Mouse (Mus musculus) midbrain, embryonic 13.5 days (tissue): ENCODE results near the gene Clasp2. TPM values are rescaled to one million over a fixed set of nuclear protein-coding genes. Genes with fewer than 3 reads are reported as not detected.

Experiments used
- ATAC-seq: fragments of 200-750 bp; cut with Nextera tagmentation; 2 replicates; pipeline ENCODE4 v1.8.0; 2017; ENCODE audit warnings: mild to moderate bottlenecking, moderate TSS enrichment, moderate library complexity
- H3K27ac ChIP-seq: fragments of 300-500 bp; sonication (generic); 2 replicates; pipeline ENCODE4 v1.5.1; 2015; ENCODE audit warnings: inconsistent platforms, mild to moderate bottlenecking, moderate library complexity
- H3K27me3 ChIP-seq: fragments of 300-500 bp; sonication (generic); 2 replicates; pipeline ENCODE4 v1.6.1; 2015; ENCODE audit warnings: mild to moderate bottlenecking, inconsistent platforms
- H3K36me3 ChIP-seq: fragments of 300-500 bp; sonication (generic); 2 replicates; pipeline ENCODE4 v1.6.1; 2015; ENCODE audit warnings: mild to moderate bottlenecking, inconsistent platforms
- H3K4me1 ChIP-seq: fragments of 300-500 bp; sonication (generic); replicated peaks from 2 replicates; pipeline ENCODE4 v1.6.1; 2015; ENCODE audit warnings: inconsistent platforms
- H3K4me2 ChIP-seq: fragments of 300-500 bp; sonication (generic); replicated peaks from 2 replicates; pipeline ENCODE4 v1.6.1; 2015; ENCODE audit warnings: moderate library complexity, mild to moderate bottlenecking, inconsistent platforms
- H3K4me3 ChIP-seq: fragments of 300-500 bp; sonication (generic); replicated peaks from 2 replicates; pipeline ENCODE4 v1.5.1; 2015; ENCODE audit warnings: mild to moderate bottlenecking, inconsistent platforms
- H3K9ac ChIP-seq: fragments of 300-500 bp; sonication (generic); replicated peaks from 2 replicates; pipeline ENCODE4 v1.6.1; 2015; ENCODE audit warnings: mild to moderate bottlenecking, inconsistent platforms
- H3K9me3 ChIP-seq: fragments of 300-500 bp; sonication (generic); 2 replicates; pipeline ENCODE4 v1.6.1; 2016; ENCODE audit warnings: mild to moderate bottlenecking, inconsistent platforms
- WGBS: fragments of 180-500 bp; shearing (Covaris S2); methylation state at CpG from one replicate; pipeline ENCODE4 v1.1.7; 2015; 5-methylcytosine and 5-hydroxymethylcytosine counted together
- polyA plus RNA-seq: library from polyadenylated mRNA; unstranded; fragments of >200 nt; fragmentation: Nextera tagmentation; extraction: Ambion mirVana; gene quantifications from 2 replicates; pipeline ENCODE4 v1.2.1, GENCODE M21; 2015

The Clasp2 gene
- polyA plus RNA-seq, 1 experiment from 2014 or later, result 108 TPM

DNA sequence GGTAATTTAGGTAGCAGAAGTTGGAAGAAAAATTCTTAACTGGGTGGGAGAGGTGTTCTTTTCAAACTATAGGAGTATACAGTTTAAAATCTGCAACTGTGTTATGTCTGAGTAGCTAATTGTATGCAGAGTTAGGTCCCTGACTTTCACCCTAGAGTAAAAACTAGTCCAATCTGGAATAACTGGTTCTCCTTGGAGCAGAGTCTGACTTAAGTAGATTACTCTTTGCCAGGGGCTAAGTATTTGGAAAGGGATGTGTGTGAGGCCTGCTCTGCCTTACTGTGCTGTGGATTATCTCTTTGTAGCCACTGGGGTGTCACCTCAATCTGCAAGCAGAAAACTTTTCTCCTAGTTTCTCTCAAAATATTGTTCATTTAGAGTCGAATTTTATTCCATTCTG lies 205.9 kb downstream of the Clasp2 start:
- WGBS, result 93% methylated on average over 1 of the region's 1 CpGs
- H3K4me2 ChIP-seq, result no peak overlapping the region

GRCm38 (mm10) chr9:113957777-113958176 lies 216.5 kb downstream of the Clasp2 start:
- Histone ChIP-seq H3K4me1 (no peaks in the 10 kb centered on the region), H3K9me3 (no peaks in the 10 kb centered on the region), H3K4me3 (no peak overlapping the region), H3K9ac (no peak overlapping the region), H3K27ac (no peak overlapping the region), H3K36me3 (peaks cover 66% of the 10 kb centered on the region), H3K27me3 (no peaks in the 10 kb centered on the region), H3K4me2 (no peak overlapping the region)
- WGBS, result 97% methylated on average over 4 of the region's 4 CpGs
- no peak for ATAC-seq

More for the DNA sequence above, 205.9 kb downstream of the Clasp2 start:
- H3K27ac ChIP-seq, result no peak overlapping the region
- no peaks in the 10 kb centered on the region for H3K9me3 ChIP-seq
- no peak for ATAC-seq
- H3K27me3 ChIP-seq, result no peaks in the 10 kb centered on the region
- H3K9ac ChIP-seq, result no peak overlapping the region
- H3K4me3 ChIP-seq, result no peak overlapping the region
- H3K4me1 ChIP-seq, result no peaks in the 10 kb centered on the region
- peaks cover 38% of the 10 kb centered on the region for H3K36me3 ChIP-seq

GRCm38 (mm10) chr9:113963718-113964117 lies 222.4 kb downstream of the Clasp2 start:
- ATAC-seq, result no peak
- H3K4me3 ChIP-seq, result no peak overlapping the region
- H3K4me1 ChIP-seq, result no peaks in the 10 kb centered on the region
- H3K4me2 ChIP-seq, result no peak overlapping the region
- no peak overlapping the region for H3K27ac ChIP-seq
- H3K36me3 ChIP-seq, result peaks cover 90% of the 10 kb centered on the region
- no peak overlapping the region for H3K9ac ChIP-seq
- H3K27me3 ChIP-seq, result no peaks in the 10 kb centered on the region
- H3K9me3 ChIP-seq, result no peaks in the 10 kb centered on the region

DNA sequence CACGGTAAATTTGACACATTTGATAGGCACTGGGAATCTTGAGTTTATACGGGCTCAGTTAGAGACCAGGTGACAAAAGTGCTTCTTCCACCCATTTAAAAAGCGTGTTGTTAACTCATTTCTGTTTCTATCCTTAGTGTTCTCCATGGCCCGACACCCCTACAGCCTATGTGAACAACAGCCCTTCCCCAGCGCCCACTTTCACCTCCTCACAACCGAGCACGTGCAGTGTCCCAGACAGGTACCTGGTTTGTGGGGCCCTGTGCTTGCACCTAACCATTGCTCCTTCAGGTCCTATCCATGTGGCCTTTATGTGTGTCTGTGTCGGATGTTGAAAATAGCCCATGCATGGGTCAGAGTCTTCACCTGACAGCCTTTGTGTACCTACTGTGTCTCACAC lies 223.1 kb downstream of the Clasp2 start:
- H3K4me2 ChIP-seq, result no peak overlapping the region
- ATAC-seq, result no peak
- 97% methylated on average over 8 of the region's 8 CpGs for WGBS
- H3K4me3 ChIP-seq, result no peak overlapping the region
- H3K9ac ChIP-seq, result no peak overlapping the region
- no peak overlapping the region for H3K27ac ChIP-seq
- no peaks in the 10 kb centered on the region for H3K27me3 ChIP-seq
- no peaks in the 10 kb centered on the region for H3K9me3 ChIP-seq
- peaks cover 90% of the 10 kb centered on the region for H3K36me3 ChIP-seq
- H3K4me1 ChIP-seq, result no peaks in the 10 kb centered on the region

GRCm38 (mm10) chr9:113966838-113967237 lies 225.6 kb downstream of the Clasp2 start:
- H3K27me3 ChIP-seq, result no peaks in the 10 kb centered on the region
- 96% methylated on average over 4 of the region's 4 CpGs for WGBS
- no peak for ATAC-seq
- no peak overlapping the region for H3K4me2 ChIP-seq
- H3K27ac ChIP-seq, result no peak overlapping the region
- H3K9ac ChIP-seq, result no peak overlapping the region
- H3K4me1 ChIP-seq, result no peaks in the 10 kb centered on the region
- peaks cover 94% of the 10 kb centered on the region for H3K36me3 ChIP-seq
- no peak overlapping the region for H3K4me3 ChIP-seq
- no peaks in the 10 kb centered on the region for H3K9me3 ChIP-seq

DNA sequence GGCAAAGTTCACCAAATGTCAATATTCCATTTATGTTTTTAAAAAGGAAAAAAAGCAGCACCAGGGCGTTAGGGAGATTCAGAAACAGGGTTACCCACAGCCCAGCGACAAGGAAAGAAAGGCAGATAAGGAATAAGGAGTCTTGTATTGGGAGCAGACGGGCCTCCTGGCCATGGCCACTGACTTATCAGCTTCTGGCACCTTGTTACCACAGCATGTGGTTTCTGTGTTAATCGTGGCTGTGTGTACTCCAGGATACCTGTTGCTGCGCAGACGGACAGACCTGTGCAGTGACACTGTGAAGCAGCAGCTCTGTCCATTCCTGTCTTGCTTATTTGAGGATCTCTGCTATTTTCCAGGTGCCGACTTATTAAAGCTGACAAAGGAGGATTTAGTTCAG lies 227.7 kb downstream of the Clasp2 start:
- H3K4me2 ChIP-seq, result no peak overlapping the region
- H3K4me3 ChIP-seq, result no peak overlapping the region
- no peaks in the 10 kb centered on the region for H3K27me3 ChIP-seq
- peaks cover 85% of the 10 kb centered on the region for H3K36me3 ChIP-seq
- H3K4me1 ChIP-seq, result no peaks in the 10 kb centered on the region
- no peak overlapping the region for H3K27ac ChIP-seq
- H3K9me3 ChIP-seq, result no peaks in the 10 kb centered on the region
- 91% methylated on average over 7 of the region's 7 CpGs for WGBS
- H3K9ac ChIP-seq, result no peak overlapping the region
- ATAC-seq, result no peak

Other genes with a start within 250 kb of the Clasp2 start
- gene Pdcd6ip, start 33.2 kb upstream of the Clasp2 start, polyA plus RNA-seq, result 39.7 and 42.8 TPM in 2 replicates
- gene Ubp1, start 189.5 kb downstream of the Clasp2 start, polyA plus RNA-seq, result 32.5 and 37.6 TPM in 2 replicates